Mouse (Mus musculus): ENCODE results near the gene Capn15.

Gene Capn15

DNA sequence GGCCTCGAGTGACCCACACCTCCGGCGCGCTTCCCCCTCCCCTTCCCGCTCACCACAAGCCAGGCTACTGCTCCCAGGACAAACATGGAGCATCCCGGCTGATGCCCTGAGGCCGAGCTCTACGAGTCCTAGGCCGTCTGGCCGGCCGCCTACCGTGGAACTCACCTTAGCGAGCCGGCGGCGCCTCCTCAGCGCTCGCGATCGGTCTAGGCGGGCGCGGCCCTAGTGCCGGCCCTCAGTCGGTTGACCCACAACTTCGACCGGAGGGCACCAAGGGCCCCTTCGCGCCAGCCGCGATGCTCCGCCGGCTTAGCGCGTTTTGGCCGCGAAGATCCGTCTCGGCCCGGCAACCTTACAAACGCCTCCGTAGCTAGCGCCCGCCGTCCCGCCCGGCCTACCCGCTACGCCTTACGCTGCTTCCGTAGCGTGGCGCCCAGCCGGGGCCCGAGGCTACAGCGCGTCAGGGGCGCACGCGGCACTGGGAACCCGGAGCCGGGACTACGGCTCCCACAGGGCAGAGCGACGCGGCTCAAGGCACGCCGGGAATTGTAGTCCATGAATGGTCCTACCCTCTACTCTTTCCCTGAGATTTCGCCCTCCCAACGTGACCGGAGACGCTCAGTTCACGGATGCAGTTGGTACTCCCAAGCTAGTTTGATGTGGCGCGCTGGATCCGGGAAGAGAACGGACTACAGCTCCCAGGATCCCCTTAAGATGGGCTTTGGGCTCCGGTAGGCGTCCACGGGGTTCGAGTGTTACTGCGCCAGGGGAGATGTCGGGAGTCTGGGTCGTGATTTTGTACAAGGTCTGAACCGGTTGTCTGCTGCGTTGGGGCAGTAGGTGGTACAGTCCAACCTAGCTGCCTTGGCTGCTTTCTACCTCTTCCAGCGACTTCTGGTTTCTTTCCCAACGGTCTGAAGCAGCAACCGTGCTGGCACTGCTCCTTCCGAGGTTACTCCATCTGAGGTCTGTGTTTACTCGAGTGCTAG is at the start of gene Capn15:
Gene Capn15, minus strand, starts transcription at position 491 of the 989 bp plus-strand sequence.
- peak; percentile 94 for DNase-seq (ENCODE audit: low spot score)

DNA sequence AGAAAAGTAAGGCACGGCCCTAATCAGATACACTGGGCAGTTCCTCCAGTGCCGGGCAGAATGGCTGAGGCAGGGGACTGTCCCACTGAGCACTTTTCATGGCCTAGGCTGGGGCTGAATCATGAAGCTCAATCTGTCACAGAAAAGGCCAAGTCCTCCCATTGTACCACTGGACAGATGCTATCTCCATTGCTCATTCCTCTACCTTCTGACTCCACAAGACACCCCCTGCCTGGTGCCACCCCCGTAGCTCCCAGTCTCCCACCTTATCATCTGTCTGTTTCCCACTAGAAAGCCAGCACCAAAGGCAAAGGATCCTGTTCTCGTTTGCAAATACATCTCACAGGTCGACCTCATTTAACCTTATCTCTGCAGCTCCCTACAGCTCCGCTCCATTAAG is 46.4 kb upstream of the Capn15 start:
- no peak for DNase-seq (ENCODE audit: low spot score)

DNA sequence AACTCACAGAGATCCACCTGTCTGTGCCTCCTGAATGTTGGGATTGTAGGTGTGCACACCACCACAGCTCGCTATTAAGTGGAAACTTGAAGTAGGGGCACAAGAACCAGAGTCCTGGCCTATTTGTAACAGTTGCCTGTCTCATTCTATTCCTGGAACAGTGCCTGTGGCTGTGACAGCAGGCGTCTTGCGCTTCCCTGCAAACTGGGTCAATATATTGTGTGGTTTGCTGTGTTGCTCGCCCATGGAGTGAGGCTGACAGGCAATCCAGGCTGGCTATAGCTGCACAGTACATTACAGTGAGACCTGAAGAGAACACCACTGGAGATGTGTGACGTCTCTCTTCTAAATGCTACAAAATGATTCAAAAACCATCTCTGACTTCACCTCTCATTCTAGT is 46.0 kb upstream of the Capn15 start:
- DNase-seq (ENCODE audit: low spot score): no peak

DNA sequence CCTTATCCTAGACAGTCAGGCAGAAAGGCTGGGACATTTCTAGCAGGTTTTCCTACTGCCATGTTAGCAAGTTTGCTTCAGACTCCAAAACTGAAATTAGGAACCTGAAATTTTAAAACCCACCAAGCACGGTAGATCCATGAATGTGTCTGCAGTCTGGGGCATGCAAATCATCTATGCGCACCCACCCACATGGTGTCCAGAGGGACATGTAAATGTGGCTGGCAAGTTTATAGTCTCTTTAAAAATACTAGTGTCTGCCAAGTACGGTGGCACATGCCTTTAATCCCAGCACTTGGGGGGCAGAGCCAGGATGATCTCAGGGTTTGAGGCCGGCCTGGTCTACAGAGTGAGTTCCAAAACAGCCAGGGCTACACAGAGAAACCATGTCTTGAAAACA is 42.7 kb upstream of the Capn15 start:
- DNase-seq (ENCODE audit: low spot score): no peak

DNA sequence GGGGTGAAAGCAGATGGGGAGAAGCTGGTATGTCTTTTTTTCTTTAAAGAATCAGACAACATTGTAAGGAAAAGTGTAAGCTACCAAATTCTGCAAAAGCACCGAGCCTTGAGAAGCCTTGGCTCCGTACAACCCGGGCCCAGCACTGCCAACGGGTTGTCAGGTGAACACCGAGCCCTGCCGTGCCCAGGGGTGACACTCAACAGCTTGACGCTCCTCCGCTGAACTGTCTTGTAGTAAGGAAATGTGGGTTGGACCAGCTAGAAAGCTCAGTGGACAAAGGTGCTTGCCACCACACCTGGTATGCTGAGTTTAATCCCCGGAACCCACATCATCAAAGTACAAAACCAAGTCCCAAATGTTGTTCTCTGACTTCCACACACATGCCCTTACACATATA is 39.1 kb upstream of the Capn15 start:
- no peak for DNase-seq (ENCODE audit: low spot score)

DNA sequence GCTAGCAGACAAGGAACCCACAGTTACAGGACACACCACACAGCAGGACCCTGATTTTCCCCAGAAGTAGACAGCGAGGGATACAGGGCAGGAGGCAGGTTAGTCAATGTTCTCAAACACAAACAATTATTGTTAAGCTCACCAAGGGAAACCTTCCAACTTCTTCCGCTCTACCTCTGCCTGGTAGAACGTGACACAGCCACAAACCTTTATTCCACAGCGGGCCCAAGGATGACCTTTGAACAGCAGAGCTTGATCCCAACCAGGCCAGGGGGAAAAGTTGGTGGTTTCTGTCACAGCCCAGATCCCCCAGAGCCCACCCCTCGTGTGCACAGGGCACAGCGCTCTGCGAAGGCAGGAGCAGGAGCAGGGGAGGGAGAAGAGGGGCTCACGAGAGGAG is 38.4 kb upstream of the Capn15 start:
- DNase-seq (ENCODE audit: low spot score): no peak

DNA sequence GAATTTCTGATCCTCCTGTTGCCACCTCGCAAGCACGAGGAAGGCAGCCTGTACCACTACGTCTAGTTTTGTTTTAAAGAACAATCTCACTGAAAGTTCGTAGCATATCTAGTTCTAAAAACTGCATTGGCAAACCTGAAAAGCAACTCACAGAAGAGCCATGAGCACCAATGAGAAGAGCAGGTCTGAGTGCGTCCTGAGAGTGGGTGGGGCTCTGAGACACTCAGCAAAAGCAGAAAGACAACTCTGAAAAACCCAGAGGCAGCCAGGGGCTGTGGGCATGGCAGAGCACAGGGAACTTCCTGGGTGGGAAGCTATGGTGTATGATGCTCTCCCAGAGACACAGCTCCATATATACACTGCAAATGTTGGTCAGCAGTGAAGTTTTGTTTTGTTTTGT is 37.6 kb upstream of the Capn15 start:
- no peak for DNase-seq (ENCODE audit: low spot score)

DNA sequence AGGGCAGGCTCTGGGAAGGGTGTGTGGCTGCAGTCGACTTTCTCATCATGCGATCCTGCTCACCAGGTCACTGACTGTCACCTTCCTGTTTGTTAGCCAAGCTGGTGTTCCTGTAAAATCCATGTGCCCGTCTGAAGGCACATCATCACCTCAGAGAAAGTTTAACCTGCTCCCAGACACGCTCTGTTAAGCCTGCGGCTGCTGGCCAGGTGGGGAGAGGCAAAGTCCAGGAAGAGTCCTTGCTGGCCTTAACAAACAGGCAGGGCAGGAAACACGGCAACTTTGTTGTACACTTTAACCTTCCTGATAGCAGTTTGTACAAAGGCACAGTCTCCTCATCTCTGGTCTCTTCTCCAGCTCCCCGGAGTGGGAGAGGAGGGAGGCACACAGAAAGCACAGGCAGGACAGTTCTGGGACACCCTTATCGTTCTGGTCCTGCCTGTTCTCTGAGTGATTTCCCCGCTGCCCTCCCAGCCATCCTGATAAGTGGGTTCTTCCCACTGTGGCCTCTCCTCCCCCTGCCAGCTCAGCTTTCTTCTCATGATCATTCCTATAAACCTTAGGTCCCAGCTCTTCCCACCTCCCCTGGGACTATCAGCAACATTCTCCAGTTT is 36.2 kb upstream of the Capn15 start:
- DNase-seq (ENCODE audit: low spot score): no peak

DNA sequence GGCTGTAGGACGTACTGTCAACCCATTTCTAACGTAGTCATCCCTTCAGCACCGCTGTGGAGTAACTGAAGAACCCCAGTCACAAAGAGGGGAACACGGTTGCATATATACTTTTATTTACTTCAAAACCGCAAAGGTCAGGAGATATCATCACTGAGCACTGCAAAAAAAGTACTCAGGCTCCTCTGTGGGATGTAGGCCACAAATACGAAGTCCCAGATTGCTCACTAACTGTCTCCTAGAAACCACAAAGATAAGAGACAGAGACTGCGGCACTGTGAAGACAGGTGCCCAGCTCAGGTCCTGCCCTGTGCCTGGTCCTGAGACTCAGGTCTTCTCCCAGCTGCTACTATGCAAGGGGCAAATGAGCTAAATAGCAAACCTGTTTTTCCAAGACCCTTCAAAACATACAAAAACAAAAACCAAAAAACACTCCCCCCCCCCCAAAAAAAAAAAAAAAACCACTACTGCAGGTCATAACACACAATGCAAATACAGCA is 35.3 kb upstream of the Capn15 start:
- no peak for DNase-seq (ENCODE audit: low spot score)

DNA sequence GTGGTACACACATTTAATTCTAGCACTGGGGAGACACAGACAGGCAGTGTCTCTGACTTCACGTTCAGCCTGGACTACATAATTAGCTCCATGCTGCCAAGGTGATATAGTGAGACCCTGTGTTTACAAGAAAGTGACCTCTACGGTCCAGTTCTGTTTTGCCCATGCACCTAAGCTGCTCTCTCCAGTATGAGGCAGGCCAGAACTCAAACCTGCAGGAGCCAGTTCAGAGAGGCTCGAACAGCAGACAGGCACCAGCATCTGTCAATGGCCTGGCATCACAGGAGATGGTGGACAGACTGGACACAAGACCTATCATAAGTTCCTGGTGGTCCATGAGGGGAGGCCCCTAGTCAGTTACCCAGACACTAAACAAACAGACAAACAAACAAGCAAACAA is 32.8 kb upstream of the Capn15 start:
- DNase-seq (ENCODE audit: low spot score): no peak

DNA sequence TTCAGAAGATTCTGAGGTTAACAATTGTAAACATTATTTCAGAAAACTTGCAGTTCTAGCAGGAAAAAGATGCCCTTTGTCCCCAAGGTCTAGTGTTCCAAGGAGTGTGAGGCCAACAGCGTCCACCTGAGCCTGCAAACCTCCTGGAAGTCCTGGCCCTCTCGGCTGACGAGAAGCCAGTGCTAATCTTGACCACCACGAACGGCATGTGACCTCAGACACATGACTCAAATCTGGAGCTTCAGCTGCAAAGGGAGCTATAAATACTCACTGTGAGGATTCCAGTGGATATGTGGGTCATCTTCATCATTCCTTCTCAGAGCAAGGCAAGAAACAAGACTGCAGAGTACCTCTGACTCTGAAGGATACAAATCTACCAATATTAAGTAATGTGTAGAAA is 32.4 kb upstream of the Capn15 start:
- DNase-seq (ENCODE audit: low spot score): no peak

DNA sequence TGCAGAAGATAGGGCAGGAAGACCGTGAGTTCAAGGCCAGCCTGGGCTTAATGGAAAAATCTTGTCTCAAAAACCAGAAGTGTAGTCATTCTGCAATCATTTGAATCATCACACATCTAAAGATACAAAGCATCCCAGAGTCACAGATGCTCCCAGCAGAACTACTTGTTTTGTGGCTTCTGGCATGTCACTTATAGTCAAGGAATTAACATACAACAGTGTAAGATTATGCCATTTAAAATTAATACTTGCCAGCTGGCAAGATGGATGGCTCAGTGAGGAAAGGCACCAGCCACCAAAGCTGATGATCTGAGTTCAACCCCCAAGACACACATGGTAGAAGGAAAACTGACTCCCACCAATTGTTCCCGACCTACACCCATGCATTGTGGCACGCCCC is 31.4 kb upstream of the Capn15 start:
- no peak for DNase-seq (ENCODE audit: low spot score)

DNA sequence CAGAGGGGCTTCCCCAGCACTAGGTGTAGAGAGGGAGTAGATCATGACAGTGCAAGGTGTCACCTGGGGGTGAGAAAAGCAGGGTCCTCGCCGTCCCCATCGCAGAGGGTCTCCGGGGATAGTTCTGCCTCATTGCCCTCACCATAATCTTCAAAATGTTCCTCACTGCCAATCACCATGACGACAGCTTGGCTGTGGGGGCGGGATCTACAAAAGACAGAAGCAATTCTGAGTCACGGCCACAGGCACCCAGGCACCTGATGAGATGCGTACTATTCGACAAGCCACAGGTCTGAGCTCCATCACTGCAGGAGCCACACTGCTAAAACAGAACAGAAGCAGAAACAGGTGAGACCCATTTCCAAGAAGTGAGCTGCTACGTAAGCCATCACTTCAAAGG is 28.1 kb upstream of the Capn15 start:
- no peak for DNase-seq (ENCODE audit: low spot score)

DNA sequence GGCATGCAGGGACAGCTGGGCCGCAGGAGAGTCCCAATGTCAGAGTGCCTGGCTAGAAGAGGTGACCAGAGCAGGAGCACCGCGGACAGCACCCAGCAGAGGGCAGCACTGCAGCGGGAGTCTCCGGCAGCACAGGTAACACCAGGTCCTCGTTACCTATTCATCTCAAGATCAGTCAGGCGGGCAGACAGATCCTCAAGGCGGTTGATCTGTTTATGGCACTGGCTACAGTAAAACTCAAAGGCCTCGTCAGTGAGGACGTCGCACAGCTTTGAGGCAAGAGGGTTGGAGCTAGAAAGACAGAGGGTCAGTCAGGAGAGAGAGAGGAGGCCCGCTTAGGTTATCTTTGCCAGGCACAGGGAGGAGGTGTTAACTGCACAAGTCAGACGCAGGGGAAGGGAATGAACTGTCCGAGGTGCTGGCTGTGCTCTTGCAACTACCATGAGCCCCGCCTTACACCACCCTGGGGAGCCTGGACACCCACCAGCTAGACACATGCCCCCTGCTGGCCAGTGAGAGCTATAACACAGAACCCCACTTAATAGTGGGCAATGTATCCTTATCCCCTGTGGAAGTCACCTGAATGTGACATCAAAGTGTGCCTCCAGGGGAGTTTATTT is 26.4 kb upstream of the Capn15 start:
- peak; percentile 68 for DNase-seq (ENCODE audit: low spot score)

DNA sequence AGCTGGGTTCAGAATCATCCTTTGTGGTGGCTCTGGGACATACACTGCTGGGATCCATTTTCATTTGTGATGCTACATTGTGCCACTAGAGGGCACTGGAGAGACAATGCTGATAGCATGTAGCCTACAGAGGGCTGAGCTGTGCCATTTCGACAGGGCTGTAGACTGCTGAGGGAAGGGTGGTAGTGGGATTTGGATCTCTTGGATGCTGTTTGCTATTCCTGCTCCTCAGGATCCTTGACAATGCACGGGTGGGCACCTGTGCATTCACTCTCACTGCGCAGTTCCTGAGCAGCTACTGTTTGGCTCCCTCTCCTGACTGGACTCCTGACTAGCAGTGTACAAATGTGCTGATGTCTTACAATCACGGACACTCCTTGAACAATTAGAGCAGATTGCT is 23.9 kb upstream of the Capn15 start:
- DNase-seq (ENCODE audit: low spot score): peak; percentile 23

DNA sequence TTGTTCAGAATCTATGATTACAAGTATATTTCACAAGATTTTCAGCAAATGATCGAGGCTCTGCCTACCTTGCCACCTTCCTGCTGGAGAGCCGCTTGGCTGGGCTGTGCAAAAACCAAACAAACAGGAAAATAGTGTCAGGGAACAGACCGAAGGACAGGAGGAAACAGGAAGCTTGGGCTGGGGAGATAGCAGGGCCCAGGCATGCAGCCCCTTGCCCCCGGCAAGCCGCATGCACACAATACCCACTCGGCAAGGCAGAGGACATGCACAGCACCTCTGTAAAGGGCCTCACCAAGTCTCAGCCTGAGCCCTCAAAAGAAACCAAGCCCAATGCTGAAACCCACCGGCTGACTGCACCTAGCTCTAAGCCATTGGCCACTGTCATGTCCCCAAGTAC is 23.2 kb upstream of the Capn15 start:
- no peak for DNase-seq (ENCODE audit: low spot score)

DNA sequence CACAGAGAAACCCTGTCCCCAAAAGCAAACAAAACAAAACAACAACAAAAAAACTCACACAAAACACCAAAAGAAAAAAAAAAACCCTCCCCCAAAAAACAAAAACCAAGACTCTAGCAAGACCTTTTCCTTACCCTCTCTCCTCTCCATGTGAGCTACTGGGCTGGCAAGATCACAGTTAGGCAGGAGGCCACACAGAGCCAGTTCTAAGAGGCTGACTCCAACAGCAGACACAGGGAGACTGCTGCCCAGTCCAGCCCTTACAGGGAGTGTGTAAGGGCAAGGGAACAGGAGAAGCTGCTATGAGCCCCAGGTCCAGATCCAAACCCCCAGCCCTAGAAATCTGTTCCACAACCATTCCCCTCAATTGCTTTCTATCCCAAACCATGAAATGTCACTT is 22.7 kb upstream of the Capn15 start:
- no peak for DNase-seq (ENCODE audit: low spot score)

DNA sequence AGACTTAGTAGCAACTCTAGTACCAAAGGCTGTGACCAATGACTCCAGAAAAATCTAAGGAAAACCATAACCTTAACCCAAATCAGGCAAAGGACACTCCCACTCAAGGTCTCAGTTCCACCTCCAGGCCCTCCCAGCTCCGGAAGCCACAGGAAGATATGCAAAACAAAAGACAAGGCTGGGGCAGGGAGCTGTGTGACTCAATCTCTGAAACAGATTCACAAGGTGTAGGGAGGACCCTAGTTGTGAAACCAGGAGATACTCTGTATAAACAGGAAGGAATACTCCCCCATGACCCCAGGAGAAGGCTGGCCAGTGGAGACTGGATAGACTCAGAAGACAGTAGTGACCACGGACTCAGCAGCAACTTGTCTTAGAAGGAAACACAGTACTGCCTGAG is 22.1 kb upstream of the Capn15 start:
- no peak for DNase-seq (ENCODE audit: low spot score)

DNA sequence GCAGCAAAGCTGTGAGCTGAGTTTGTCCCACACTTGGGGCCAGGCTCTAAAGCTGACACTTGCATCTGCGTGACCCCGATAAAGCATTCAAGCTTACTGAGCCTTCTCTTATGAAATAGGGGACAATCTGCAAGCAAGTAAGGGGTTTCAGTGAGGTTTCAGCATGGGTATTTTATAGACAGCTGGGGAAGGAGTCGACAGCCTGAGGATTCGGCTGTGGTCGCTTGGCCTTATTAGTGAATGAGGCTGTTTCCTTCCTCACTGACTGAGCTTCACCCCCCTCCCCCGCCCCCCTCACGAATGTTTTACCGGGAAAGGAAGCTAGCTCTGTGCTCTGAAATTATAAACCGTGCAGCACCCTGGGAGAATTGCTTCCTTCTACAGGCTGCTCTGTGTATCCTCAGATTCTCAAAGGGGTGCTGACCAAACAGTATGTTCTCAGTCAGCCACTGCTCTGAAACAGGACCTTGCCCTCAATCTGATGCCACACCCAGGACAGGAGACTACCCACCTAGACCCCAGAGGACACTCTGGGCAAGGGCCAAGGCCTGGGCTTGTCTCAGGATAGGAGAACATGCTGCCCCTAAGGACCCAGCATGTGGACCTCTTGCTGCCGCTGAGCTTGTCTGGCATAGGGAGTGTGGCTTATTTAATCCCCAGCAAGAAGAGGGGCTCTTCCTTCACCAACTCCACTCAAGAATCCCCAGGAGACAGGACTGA is 20.3 kb upstream of the Capn15 start:
- DNase-seq (ENCODE audit: low spot score): no peak

DNA sequence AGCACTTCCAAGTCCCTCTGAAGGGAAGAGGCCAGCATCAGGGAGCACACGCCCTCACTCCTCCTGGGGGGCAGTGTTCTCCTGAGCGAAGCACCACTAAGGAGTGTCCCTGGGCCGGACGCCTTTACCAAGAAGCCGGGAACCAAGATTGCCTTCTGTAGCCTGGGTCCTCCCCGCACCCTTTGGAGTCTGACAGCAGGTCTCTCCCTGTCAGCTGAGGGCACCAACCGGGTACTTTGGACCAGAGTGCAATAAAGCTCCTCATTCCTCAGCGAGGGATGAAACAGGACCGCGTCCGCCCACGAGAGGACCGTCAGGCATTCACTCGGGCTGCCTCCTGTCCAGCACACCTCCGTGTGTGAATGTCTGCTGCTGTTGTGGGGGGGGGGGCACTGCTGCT is 19.1 kb upstream of the Capn15 start:
- no peak for DNase-seq (ENCODE audit: low spot score)

DNA sequence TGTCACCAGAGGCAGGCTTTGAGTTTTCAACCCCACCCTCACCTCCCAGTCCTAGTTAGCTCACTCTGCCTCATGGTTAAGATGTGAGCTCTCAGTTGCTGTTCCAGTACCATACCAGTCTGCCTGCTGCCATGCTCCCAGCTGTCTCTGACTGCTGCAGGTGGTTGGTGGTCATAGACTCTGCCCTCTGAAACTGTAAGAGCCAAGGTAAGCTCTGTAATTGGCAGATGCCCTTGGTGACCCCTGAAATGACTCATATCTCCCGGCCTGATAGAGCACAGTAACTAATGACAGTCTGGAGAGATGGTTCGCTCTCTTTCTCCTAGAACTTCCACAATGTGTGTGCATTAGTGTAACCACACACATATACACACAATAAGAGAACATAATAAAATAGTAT is 18.3 kb upstream of the Capn15 start:
- no peak for DNase-seq (ENCODE audit: low spot score)

DNA sequence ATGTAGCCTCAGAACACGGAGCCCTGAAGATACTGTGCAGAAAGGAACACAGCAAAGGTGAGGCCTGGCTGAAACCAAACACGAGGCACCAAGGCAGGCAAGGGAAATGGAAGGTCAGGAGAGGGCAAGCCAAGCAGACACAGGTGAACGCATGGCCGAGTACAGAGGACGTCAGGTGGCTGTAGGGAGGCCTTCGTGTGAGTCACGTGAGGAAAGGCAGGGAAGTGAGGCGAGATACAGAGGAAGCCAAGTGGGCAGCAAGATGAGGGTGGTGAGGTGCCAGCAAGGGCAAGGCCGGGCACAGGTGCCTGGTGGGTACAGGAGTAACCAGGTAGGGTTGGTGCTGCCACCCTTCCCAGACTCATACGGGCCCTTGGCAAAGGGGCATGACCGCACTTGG is 12.8 kb upstream of the Capn15 start:
- DNase-seq (ENCODE audit: low spot score): no peak
